Mouse (Mus musculus) lung, postnatal 4 days (tissue): Measurements from ENCODE around the gene Rab11fip3.
A peak's percentile ranks its signal among the peaks of the same experiment; 100 is the strongest.

ENCODE experiments used
- DNase-seq, 2 experiments: peaks; one replicate each; pipeline ENCODE4 v3.0.0; 2021

Gene Rab11fip3

GRCm38 (mm10) chr17:26080867-26081266 is 11.5 kb upstream of the Rab11fip3 start:
- no peak for DNase-seq

GRCm38 (mm10) chr17:26078851-26079250 is 9.5 kb upstream of the Rab11fip3 start:
- no peak for DNase-seq

- no peak for DNase-seq
Observed at GRCm38 (mm10) chr17:26075246-26075645, 5.9 kb upstream of the Rab11fip3 start.

- DNase-seq: no peak
Observed at GRCm38 (mm10) chr17:26070136-26070535, 781 bp upstream of the Rab11fip3 start.

GRCm38 (mm10) chr17:26068024-26068830 is 1.1 kb downstream of the Rab11fip3 start:
- peak; percentile 26 to 43 for DNase-seq

GRCm38 (mm10) chr17:26066488-26067020 is 2.8 kb downstream of the Rab11fip3 start:
- DNase-seq: no peak

- DNase-seq: no peak
Observed at GRCm38 (mm10) chr17:26064916-26065315, 4.4 kb downstream of the Rab11fip3 start.

- DNase-seq: peak; percentile 35 to 61
Observed at GRCm38 (mm10) chr17:26057787-26058567, 11.4 kb downstream of the Rab11fip3 start.

GRCm38 (mm10) chr17:26057278-26057677 is 12.1 kb downstream of the Rab11fip3 start:
- DNase-seq: no peak

GRCm38 (mm10) chr17:26055164-26055563 is 14.2 kb downstream of the Rab11fip3 start:
- no peak for DNase-seq

GRCm38 (mm10) chr17:26054133-26054845 is 15.1 kb downstream of the Rab11fip3 start:
- no peak for DNase-seq

GRCm38 (mm10) chr17:26052706-26053105 is 16.6 kb downstream of the Rab11fip3 start:
- DNase-seq: no peak

- DNase-seq: no peak
Observed at GRCm38 (mm10) chr17:26052074-26052473, 17.3 kb downstream of the Rab11fip3 start.

- no peak for DNase-seq
Observed at GRCm38 (mm10) chr17:26048118-26048517, 21.2 kb downstream of the Rab11fip3 start.

- DNase-seq: no peak
Observed at GRCm38 (mm10) chr17:26046253-26046997, 22.9 kb downstream of the Rab11fip3 start.

GRCm38 (mm10) chr17:26045285-26045684 is 24.1 kb downstream of the Rab11fip3 start:
- peak in 1 of 2 experiments; percentile 30 for DNase-seq

GRCm38 (mm10) chr17:26043249-26043636 is 26.1 kb downstream of the Rab11fip3 start:
- peak; percentile 76 to 84 for DNase-seq

- no peak for DNase-seq
Observed at GRCm38 (mm10) chr17:26042599-26043248, 26.6 kb downstream of the Rab11fip3 start.

GRCm38 (mm10) chr17:26041111-26041802 is 28.1 kb downstream of the Rab11fip3 start:
- peak; percentile 65 to 69 for DNase-seq

GRCm38 (mm10) chr17:26040711-26041110 is 28.6 kb downstream of the Rab11fip3 start:
- peak in 1 of 2 experiments; percentile 37 for DNase-seq

GRCm38 (mm10) chr17:26032037-26032436 is 37.3 kb downstream of the Rab11fip3 start:
- no peak for DNase-seq
